Mouse (Mus musculus) embryonic facial prominence, embryonic 13.5 days (tissue): ENCODE measurements around the gene Tac2. TPM values are rescaled to one million over a fixed set of nuclear protein-coding genes. Genes with fewer than 3 reads are reported as not detected.
"Not testable (repeated sequence)": the region's sequence is repeated elsewhere in the genome, so short reads cannot be mapped to it uniquely, and the experiment has no call there.

Experiments
- ATAC-seq: fragments of 200-750 bp; cut with Nextera tagmentation; 2 replicates; pipeline ENCODE4 v1.8.0; 2017; ENCODE audit warnings: low read depth; ENCODE audit not compliant: insufficient number of reproducible peaks, insufficient read depth, low FRiP score, low TSS enrichment
- H3K27ac ChIP-seq: fragments of 300-500 bp; sonication (generic); 2 replicates; pipeline ENCODE4 v1.5.1; 2015; ENCODE audit warnings: moderate library complexity, mild to moderate bottlenecking, inconsistent platforms
- H3K27me3 ChIP-seq: fragments of 300-500 bp; sonication (generic); 2 replicates; pipeline ENCODE4 v1.6.1; 2015; ENCODE audit warnings: mild to moderate bottlenecking, inconsistent platforms
- H3K36me3 ChIP-seq: fragments of 300-500 bp; sonication (generic); 2 replicates; pipeline ENCODE4 v1.6.1; 2015; ENCODE audit warnings: mild to moderate bottlenecking, inconsistent platforms
- H3K4me1 ChIP-seq: fragments of 300-500 bp; sonication (generic); 2 replicates; pipeline ENCODE4 v1.6.1; 2015; ENCODE audit warnings: inconsistent platforms
- H3K4me2 ChIP-seq: fragments of 300-500 bp; sonication (generic); 2 replicates; pipeline ENCODE4 v1.6.1; 2015; ENCODE audit warnings: moderate library complexity, mild to moderate bottlenecking, inconsistent platforms
- H3K4me3 ChIP-seq: fragments of 300-500 bp; sonication (generic); 2 replicates; pipeline ENCODE4 v1.5.1; 2015; ENCODE audit warnings: mild to moderate bottlenecking, inconsistent platforms
- H3K9ac ChIP-seq: fragments of 300-500 bp; sonication (generic); 2 replicates; pipeline ENCODE4 v1.6.1; 2015; ENCODE audit warnings: mild to moderate bottlenecking, inconsistent platforms
- H3K9me3 ChIP-seq: fragments of 300-500 bp; sonication (generic); 2 replicates; pipeline ENCODE4 v1.6.1; 2016; ENCODE audit warnings: inconsistent platforms
- WGBS: fragments of 180-500 bp; shearing (Covaris S2); methylation state at CpG from one replicate; pipeline ENCODE4 v1.1.7; 2015; ENCODE audit warnings: mixed read lengths; 5-methylcytosine and 5-hydroxymethylcytosine counted together
- polyA plus RNA-seq: library from polyadenylated mRNA; unstranded; fragments of >200 nt; fragmentation: Nextera tagmentation; extraction: Ambion mirVana; gene quantifications from 2 replicates; pipeline ENCODE4 v1.2.1, GENCODE M21; 2015

Tac2 gene
- polyA plus RNA-seq, 1 experiment from 2014 or later, result 0.55 TPM

GRCm38 (mm10) chr10:127745886-127746285 lies 21.6 kb downstream of the Tac2 start:
- Histone ChIP-seq H3K4me2 (no peak overlapping the region), H3K4me3 (no peak overlapping the region), H3K27ac (no peak overlapping the region), H3K27me3 (no peaks in the 10 kb centered on the region), H3K4me1 (peaks cover 14% of the 10 kb centered on the region), H3K36me3 (peaks cover 64% of the 10 kb centered on the region), H3K9ac (no peak overlapping the region), H3K9me3 (no peaks in the 10 kb centered on the region)
- 73% methylated on average over 5 of the region's 5 CpGs for WGBS
- ATAC-seq, result no peak

- Histone ChIP-seq H3K27ac (no peak overlapping the region), H3K9me3 (no peaks in the 10 kb centered on the region), H3K9ac (no peak overlapping the region), H3K4me1 (peaks cover 14% of the 10 kb centered on the region), H3K4me3 (no peak overlapping the region), H3K36me3 (peaks cover 54% of the 10 kb centered on the region), H3K27me3 (no peaks in the 10 kb centered on the region), H3K4me2 (no peak overlapping the region)
- ATAC-seq, result no peak
- 81% methylated on average over 8 of the region's 8 CpGs for WGBS
These were observed 23.0 kb downstream of the Tac2 start for GRCm38 (mm10) chr10:127747254-127747653.

GRCm38 (mm10) chr10:127748847-127749612 lies 24.8 kb downstream of the Tac2 start:
- no peak overlapping the region for H3K4me3 ChIP-seq

GRCm38 (mm10) chr10:127750136-127750777 lies 26.0 kb downstream of the Tac2 start:
- Histone ChIP-seq H3K4me2 (peak overlapping the region; percentile 41), H3K27me3 (no peaks in the 10 kb centered on the region), H3K27ac (no peak overlapping the region), H3K4me1 (peaks cover 11% of the 10 kb centered on the region), H3K9me3 (no peaks in the 10 kb centered on the region), H3K9ac (no peak overlapping the region), H3K4me3 (peak overlapping the region; percentile 12; the same call in 1 of the 2 replicates), H3K36me3 (peaks cover 25% of the 10 kb centered on the region)
- WGBS, result 59% methylated on average over 24 of the region's 24 CpGs
- ATAC-seq, result 0 out of 2 replicates have a peak, but pooled peaks have one; percentile 12

More at GRCm38 (mm10) chr10:127748847-127749612, 24.8 kb downstream of the Tac2 start:
- Histone ChIP-seq H3K4me1 (peaks cover 14% of the 10 kb centered on the region), H3K27ac (no peak overlapping the region), H3K4me2 (0 out of 2 replicates have a peak overlapping the region, but pooled peaks have one; percentile 41), H3K9me3 (no peaks in the 10 kb centered on the region), H3K9ac (no peak overlapping the region), H3K36me3 (peaks cover 36% of the 10 kb centered on the region), H3K27me3 (no peaks in the 10 kb centered on the region)
- no peak for ATAC-seq
- 7% methylated on average over 8 of the region's 8 CpGs for WGBS

- no peak within 1 kb of the TSS for H3K27ac ChIP-seq
- H3K9ac ChIP-seq, result no peak within 1 kb of the TSS
- peaks cover 11% of the 10 kb centered on the region for H3K4me1 ChIP-seq
- H3K9me3 ChIP-seq, result no peaks in the 10 kb centered on the region
- ATAC-seq, result no peak
- peaks cover 16% of the 10 kb centered on the region for H3K36me3 ChIP-seq
- H3K27me3 ChIP-seq, result no peaks in the 10 kb centered on the region
- no peak within 1 kb of the TSS for H3K4me3 ChIP-seq
- WGBS, result 45% methylated on average over 8 of the region's 8 CpGs
- H3K4me2 ChIP-seq, result peak within 1 kb of the TSS; percentile 41; the same call in 1 of the 2 replicates
These were observed 27.3 kb downstream of the Tac2 start, which contains the start of gene Gpr182 for GRCm38 (mm10) chr10:127751548-127751947. Gene Gpr182 (minus strand): TSS chr10:127751732.

- no peaks in the 10 kb centered on the region for H3K36me3 ChIP-seq
- H3K27me3 ChIP-seq, result no peaks in the 10 kb centered on the region
- no peaks in the 10 kb centered on the region for H3K9me3 ChIP-seq
- no peak overlapping the region for H3K4me3 ChIP-seq
- H3K4me1 ChIP-seq, result no peaks in the 10 kb centered on the region
- H3K27ac ChIP-seq, result no peak overlapping the region
- H3K9ac ChIP-seq, result no peak overlapping the region
- H3K4me2 ChIP-seq, result no peak overlapping the region
- no peak for ATAC-seq
- WGBS, result 61% methylated on average over 6 of the region's 6 CpGs
These were observed 30.4 kb downstream of the Tac2 start for GRCm38 (mm10) chr10:127754566-127755166.

- Histone ChIP-seq H3K4me1 (no peaks in the 10 kb centered on the region), H3K36me3 (no peaks in the 10 kb centered on the region), H3K9ac (no peak overlapping the region), H3K27ac (no peak overlapping the region), H3K9me3 (no peaks in the 10 kb centered on the region), H3K4me2 (no peak overlapping the region), H3K4me3 (no peak overlapping the region), H3K27me3 (no peaks in the 10 kb centered on the region)
- WGBS, result 77% methylated on average over 3 of the region's 3 CpGs
- ATAC-seq, result no peak
These were observed 31.0 kb downstream of the Tac2 start for GRCm38 (mm10) chr10:127755246-127755645.

GRCm38 (mm10) chr10:127755770-127756468 lies 31.6 kb downstream of the Tac2 start:
- H3K36me3 ChIP-seq, result no peaks in the 10 kb centered on the region
- WGBS, result 41% methylated on average over 18 of the region's 18 CpGs
- no peaks in the 10 kb centered on the region for H3K27me3 ChIP-seq
- H3K27ac ChIP-seq, result no peak overlapping the region
- H3K4me1 ChIP-seq, result no peaks in the 10 kb centered on the region
- H3K4me2 ChIP-seq, result peak overlapping the region; percentile 51
- peak overlapping the region; percentile 10; the same call in 1 of the 2 replicates for H3K4me3 ChIP-seq
- no peaks in the 10 kb centered on the region for H3K9me3 ChIP-seq
- peak overlapping the region; percentile 27; the same call in 1 of the 2 replicates for H3K9ac ChIP-seq
- no peak for ATAC-seq

GRCm38 (mm10) chr10:127759181-127760110 lies 35.2 kb downstream of the Tac2 start, which contains the start of the genes Rdh1 and Rdh16f1:
Gene Rdh1 (plus strand): TSS chr10:127759721.
Gene Rdh16f1 (plus strand): TSS chr10:127759787.
- no peak within 1 kb of the TSS for H3K27ac ChIP-seq
- no peaks in the 10 kb centered on the region for H3K9me3 ChIP-seq
- no peaks in the 10 kb centered on the region for H3K36me3 ChIP-seq
- 64% methylated on average over 9 of the region's 9 CpGs for WGBS
- ATAC-seq, result no peak
- no peak within 1 kb of the TSS for H3K4me3 ChIP-seq
- no peaks in the 10 kb centered on the region for H3K27me3 ChIP-seq
- no peak within 1 kb of the TSS for H3K9ac ChIP-seq
- no peak within 1 kb of the TSS for H3K4me2 ChIP-seq
- H3K4me1 ChIP-seq, result no peaks in the 10 kb centered on the region

- ATAC-seq, H3K4me3 ChIP-seq, H3K36me3 ChIP-seq, H3K9ac ChIP-seq, H3K27ac ChIP-seq, H3K27me3 ChIP-seq, H3K4me1 ChIP-seq, H3K9me3 ChIP-seq, H3K4me2 ChIP-seq: not testable (repeated sequence)
- 91% methylated on average over 10 of the region's 10 CpGs for WGBS
These were observed 38.6 kb downstream of the Tac2 start for GRCm38 (mm10) chr10:127762926-127763325.
